Mouse (Mus musculus) myocyte (in vitro differentiated cells): ENCODE measurements around the gene Fam172a.

ENCODE experiments used
- CEBPB ChIP-seq: IDR thresholded peaks from 2 replicates; pipeline ENCODE4 v1.6.1; 2011; ENCODE audit warnings: mild to moderate bottlenecking, moderate library complexity; ENCODE audit not compliant: poor library complexity, insufficient read depth, severe bottlenecking
- E2F4 ChIP-seq: IDR thresholded peaks from one replicate; pipeline ENCODE4 v1.6.1; 2011; ENCODE audit warnings: mild to moderate bottlenecking, control low read depth, moderate library complexity; ENCODE audit not compliant: insufficient read depth
- MAX ChIP-seq: IDR thresholded peaks from one replicate; pipeline ENCODE4 v1.6.1; 2011; ENCODE audit warnings: low read depth, mild to moderate bottlenecking, control low read depth
- MYOD1 ChIP-seq, 3 experiments: IDR thresholded peaks; one replicate each; pipeline ENCODE4 v1.6.1; 2011; ENCODE audit warnings: control low read depth in 2 of 3, low read depth in 2 of 3, mild to moderate bottlenecking in 2 of 3, moderate library complexity in 1 of 3; ENCODE audit not compliant: insufficient read length in 2 of 3, control insufficient read depth in 1 of 3
- MYOG ChIP-seq, 3 experiments: IDR thresholded peaks; one replicate each; pipeline ENCODE4 v1.6.1; 2011; ENCODE audit warnings: control low read depth in 2 of 3, low read depth in 2 of 3, mild to moderate bottlenecking in 2 of 3; ENCODE audit not compliant: insufficient read length in 2 of 3, control insufficient read depth in 1 of 3, insufficient read depth in 1 of 3
- POLR2A ChIP-seq: IDR thresholded peaks from one replicate; pipeline ENCODE4 v1.6.1; 2011; ENCODE audit warnings: low read depth, mild to moderate bottlenecking, control low read depth, moderate library complexity; ENCODE audit not compliant: insufficient read length
- POLR2AphosphoS2 ChIP-seq: IDR thresholded peaks from one replicate; pipeline ENCODE4 v1.6.1; 2011; ENCODE audit warnings: low read depth, control low read depth; ENCODE audit not compliant: insufficient read length
- REST ChIP-seq: IDR thresholded peaks from one replicate; pipeline ENCODE4 v1.6.1; 2011; ENCODE audit warnings: mild to moderate bottlenecking, control low read depth, moderate library complexity; ENCODE audit not compliant: insufficient read depth, insufficient read length
- SRF ChIP-seq: IDR thresholded peaks from one replicate; pipeline ENCODE4 v1.6.1; 2011; ENCODE audit warnings: low read depth; ENCODE audit not compliant: control insufficient read depth, insufficient read length
- TCF12 ChIP-seq: IDR thresholded peaks from one replicate; pipeline ENCODE4 v1.6.1; 2011; ENCODE audit warnings: mild to moderate bottlenecking, control low read depth; ENCODE audit not compliant: poor library complexity, insufficient read depth, severe bottlenecking
- TCF3 ChIP-seq: IDR thresholded peaks from one replicate; pipeline ENCODE4 v1.6.1; 2011; ENCODE audit warnings: low read depth, control low read depth; ENCODE audit not compliant: insufficient read length
- USF1 ChIP-seq: IDR thresholded peaks from one replicate; pipeline ENCODE4 v1.6.1; 2011; ENCODE audit warnings: low read depth, mild to moderate bottlenecking, control low read depth, moderate library complexity

DNA sequence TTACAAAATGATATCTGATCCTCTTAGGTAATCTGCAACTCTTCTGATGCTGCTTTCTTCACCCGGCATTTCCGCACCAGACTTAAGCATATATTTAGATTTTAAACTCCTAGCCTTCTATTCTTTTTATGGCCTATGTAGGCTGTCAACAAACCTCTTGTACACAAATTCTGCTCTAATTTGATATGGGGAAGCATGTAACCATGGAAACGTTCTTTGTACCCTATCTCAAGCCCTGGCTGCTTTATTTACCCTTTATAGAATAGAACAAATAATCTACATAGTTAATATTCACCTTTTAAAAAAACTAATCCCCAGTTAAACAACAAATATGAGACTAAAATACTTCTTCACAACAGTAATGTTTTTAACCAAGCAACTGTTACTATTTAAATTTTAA, 176.7 kb downstream of the Fam172a start:
- no peak for TF ChIP-seq POLR2A
- no peak for TF ChIP-seq MYOD1 (IDR thresholded peaks at IDR 0.05; ENCODE audit: control insufficient read depth in 1 of 3, insufficient read length in 2 of 3, low read depth in 2 of 3)
- TF ChIP-seq TCF12, result no peak
- TF ChIP-seq MYOG (IDR thresholded peaks at IDR 0.05; ENCODE audit: control insufficient read depth in 1 of 3, insufficient read depth in 1 of 3, insufficient read length in 2 of 3, low read depth in 2 of 3), result no peak
- no peak for TF ChIP-seq USF1
- no peak for TF ChIP-seq POLR2AphosphoS2
- TF ChIP-seq REST, result no peak
- TF ChIP-seq CEBPB, result no peak
- TF ChIP-seq MAX, result no peak
- TF ChIP-seq E2F4, result no peak
- no peak for TF ChIP-seq TCF3
- TF ChIP-seq SRF, result no peak
